Comparison of ENCODE assay signal across 24 mouse cellular contexts in genomic region chr12:33128702-33129101, GRCm38 (mm10). TPM values are rescaled to one million over a fixed set of nuclear protein-coding genes. Genes with fewer than 3 reads are reported as not detected.
DNase-seq lines count a peak whose midpoint lies in the region; ATAC-seq lines count a peak whose summit lies in the region.
"Had no signal": no experiment of that assay in that cellular context is flagged by ENCODE, and none has a peak within 500 bp of the region (broad histone marks: within the 10 kb centered on the region; RNA-seq: fewer than 3 reads in every experiment).

No protein-coding gene starts in this region.

- no peaks in the 10 kb centered on the region for H3K27me3 ChIP-seq in hindbrain, embryonic 14.5 days (ENCODE audit: control insufficient read depth, insufficient read depth, low read length)
- H3K27me3 ChIP-seq in hindbrain, embryonic 10.5 days (ENCODE audit: insufficient read depth, poor library complexity, severe bottlenecking) = no peaks in the 10 kb centered on the region
- H3K27me3 ChIP-seq in midbrain, embryonic 16.5 days (ENCODE audit: control insufficient read depth, insufficient read depth, low read depth, low read length) = no peaks in the 10 kb centered on the region
- H3K27me3 ChIP-seq in midbrain, embryonic 10.5 days (ENCODE audit: low read depth, poor library complexity, severe bottlenecking) = no peaks in the 10 kb centered on the region
- H3K27me3 ChIP-seq in forebrain, embryonic 14.5 days (replicated peaks; ENCODE audit: control insufficient read depth, insufficient read depth, low read length) = no peaks in the 10 kb centered on the region
- H3K27me3 ChIP-seq: heart, embryonic 13.5 days; intestine, embryonic 15.5 days; Patski had no signal

- H3K27ac ChIP-seq in hindbrain, embryonic 14.5 days = no peak overlapping the region; the same call in 1 of the 2 replicates
- no peak overlapping the region for H3K27ac ChIP-seq in hindbrain, embryonic 10.5 days
- H3K27ac ChIP-seq in midbrain, embryonic 16.5 days (ENCODE audit: low read length) = no peak overlapping the region
- no peak overlapping the region for H3K27ac ChIP-seq in midbrain, embryonic 10.5 days (replicated peaks)
- no peak overlapping the region for H3K27ac ChIP-seq in forebrain, embryonic 14.5 days (ENCODE audit: low read depth, low read length)
- H3K27ac ChIP-seq: heart, embryonic 13.5 days; intestine, embryonic 15.5 days; left cerebral cortex, adult 2 months had no signal

- no peak overlapping the region for H3K4me3 ChIP-seq in hindbrain, embryonic 14.5 days (replicated peaks; ENCODE audit: low read length)
- H3K4me3 ChIP-seq in hindbrain, embryonic 10.5 days = no peak overlapping the region
- no peak overlapping the region for H3K4me3 ChIP-seq in midbrain, embryonic 16.5 days (ENCODE audit: low read depth, low read length)
- no peak overlapping the region for H3K4me3 ChIP-seq in midbrain, embryonic 10.5 days
- no peak overlapping the region for H3K4me3 ChIP-seq in forebrain, embryonic 14.5 days (ENCODE audit: low read depth, low read length)
- H3K4me3 ChIP-seq: heart, embryonic 13.5 days; intestine, embryonic 15.5 days; left cerebral cortex, adult 2 months had no signal

- no peak overlapping the region for H3K4me2 ChIP-seq in hindbrain, embryonic 14.5 days (replicated peaks)
- no peak overlapping the region for H3K4me2 ChIP-seq in midbrain, embryonic 16.5 days (ENCODE audit: low read length)
- no peak overlapping the region for H3K4me2 ChIP-seq in forebrain, embryonic 14.5 days (ENCODE audit: low read length)
- H3K4me2 ChIP-seq: heart, embryonic 13.5 days; intestine, embryonic 15.5 days had no signal

- 0 out of 2 replicates have a peak, but pooled peaks have one; percentile 35 for ATAC-seq in hindbrain, embryonic 14.5 days (ENCODE audit: low FRiP score)
- peak; percentile 54 for ATAC-seq in midbrain, embryonic 16.5 days
- peak; percentile 47 for ATAC-seq in forebrain, embryonic 14.5 days
- ATAC-seq: liver, postnatal 0 days; Patski had no signal

- no peak overlapping the region for H3K9ac ChIP-seq in hindbrain, embryonic 14.5 days
- no peak overlapping the region for H3K9ac ChIP-seq in midbrain, embryonic 16.5 days (ENCODE audit: low read depth, low read length)
- no peak overlapping the region for H3K9ac ChIP-seq in forebrain, embryonic 14.5 days (ENCODE audit: low read length)
- H3K9ac ChIP-seq: heart, embryonic 13.5 days; intestine, embryonic 15.5 days; liver, postnatal 0 days had no signal

- H3K9me3 ChIP-seq in hindbrain, embryonic 14.5 days (ENCODE audit: control insufficient read depth, low read length) = no peaks in the 10 kb centered on the region
- no peaks in the 10 kb centered on the region for H3K9me3 ChIP-seq in hindbrain, embryonic 10.5 days
- H3K9me3 ChIP-seq in midbrain, embryonic 16.5 days (replicated peaks; ENCODE audit: control insufficient read depth, low read length, poor library complexity, severe bottlenecking) = no peaks in the 10 kb centered on the region
- no peaks in the 10 kb centered on the region for H3K9me3 ChIP-seq in midbrain, embryonic 10.5 days (replicated peaks)
- H3K9me3 ChIP-seq in forebrain, embryonic 14.5 days (replicated peaks; ENCODE audit: control insufficient read depth, low read length) = no peaks in the 10 kb centered on the region
- H3K9me3 ChIP-seq: heart, embryonic 13.5 days; intestine, embryonic 15.5 days had no signal

- 34% methylated on average over 7 of the region's 7 CpGs for WGBS in hindbrain, embryonic 14.5 days
- WGBS in hindbrain, embryonic 10.5 days = 54% methylated on average over 7 of the region's 7 CpGs
- WGBS in midbrain, embryonic 16.5 days = 41% methylated on average over 7 of the region's 7 CpGs
- 71% methylated on average over 7 of the region's 7 CpGs for WGBS in midbrain, embryonic 10.5 days
- WGBS in forebrain, embryonic 14.5 days = 21% methylated on average over 7 of the region's 7 CpGs

- H3K4me1 ChIP-seq in hindbrain, embryonic 14.5 days (replicated peaks; ENCODE audit: control insufficient read depth, insufficient read depth, low read length) = peaks cover 7% of the 10 kb centered on the region; the same call in 1 of the 2 replicates
- H3K4me1 ChIP-seq in hindbrain, embryonic 10.5 days (replicated peaks) = peaks cover 24% of the 10 kb centered on the region
- peaks cover 9% of the 10 kb centered on the region; the same call in 1 of the 2 replicates for H3K4me1 ChIP-seq in midbrain, embryonic 16.5 days (ENCODE audit: control insufficient read depth, insufficient read depth, low read length)
- H3K4me1 ChIP-seq in midbrain, embryonic 10.5 days = peaks cover 12% of the 10 kb centered on the region
- peaks cover 12% of the 10 kb centered on the region; the same call in 1 of the 2 replicates for H3K4me1 ChIP-seq in forebrain, embryonic 14.5 days (ENCODE audit: control insufficient read depth, insufficient read depth, low read length)
- H3K4me1 ChIP-seq: intestine, embryonic 15.5 days had no signal

- DNase-seq in hindbrain, embryonic 14.5 days (ENCODE audit: low spot score) = no peak
- no peak for DNase-seq in hindbrain, embryonic 10.5 days (ENCODE audit: low spot score)
- DNase-seq in midbrain, embryonic 10.5 days (ENCODE audit: low spot score) = no peak
- DNase-seq in forebrain, embryonic 14.5 days (ENCODE audit: low spot score) = peak; percentile 31
- no peak for DNase-seq in urinary bladder, adult 18-20 months (ENCODE audit: low spot score in 2 of 2)
- no peak for DNase-seq in adrenal gland, adult 18-20 months (ENCODE audit: low spot score in 2 of 2)
- DNase-seq: cerebellum, adult 11-12 months; cerebellum, postnatal 25 days; embryo, embryonic 11 days; heart, postnatal 36 days; left cerebral cortex, postnatal 4 days; liver, postnatal 0 days; lung, postnatal 14 days; right cerebral cortex, postnatal 4 days; thymus, adult 2 months had no signal

- no peaks in the 10 kb centered on the region for H3K36me3 ChIP-seq in hindbrain, embryonic 14.5 days (replicated peaks; ENCODE audit: control insufficient read depth, insufficient read depth)
- H3K36me3 ChIP-seq in hindbrain, embryonic 10.5 days = no peaks in the 10 kb centered on the region
- H3K36me3 ChIP-seq in midbrain, embryonic 16.5 days (ENCODE audit: control insufficient read depth, insufficient read depth, low read length) = no peaks in the 10 kb centered on the region
- H3K36me3 ChIP-seq in midbrain, embryonic 10.5 days = no peaks in the 10 kb centered on the region
- H3K36me3 ChIP-seq in forebrain, embryonic 14.5 days (ENCODE audit: control insufficient read depth, insufficient read depth, low read length) = no peaks in the 10 kb centered on the region
- H3K36me3 ChIP-seq: heart, embryonic 13.5 days; intestine, embryonic 15.5 days had no signal

RNA-seq across cellular contexts. Expression of gene Atxn7l1, which starts 18.8 kb away (rescaled TPM):
- polyA plus RNA-seq in hindbrain, embryonic 14.5 days (2014; fragmentation: Nextera tagmentation; extraction: Ambion mirVana) = 25.7 and 27.5 TPM in 2 replicates
- 11.2 and 12.7 TPM in 2 replicates for polyA plus RNA-seq in hindbrain, embryonic 10.5 days (2016; fragmentation: Nextera tagmentation; extraction: Ambion mirVana)
- 21.3 and 25.0 TPM in 2 replicates for polyA plus RNA-seq in midbrain, embryonic 16.5 days (2015; fragmentation: Nextera tagmentation; extraction: Ambion mirVana)
- polyA plus RNA-seq in midbrain, embryonic 10.5 days (2016; fragmentation: Nextera tagmentation; extraction: Ambion mirVana) = 10.0 and 10.6 TPM in 2 replicates
- polyA plus RNA-seq in forebrain, embryonic 14.5 days (2014; fragmentation: Nextera tagmentation; extraction: Ambion mirVana) = 18.1 and 20.0 TPM in 2 replicates
- total RNA-seq in adrenal gland, adult 18-20 months (2021) = 10 to 100 TPM; 25.4 to 26.8 TPM

RNA-seq across cellular contexts. Expression of gene Cdhr3, which starts 36.0 kb away (rescaled TPM):
- 0.32 and 0.61 TPM in 2 replicates for polyA plus RNA-seq in hindbrain, embryonic 14.5 days (2014; fragmentation: Nextera tagmentation; extraction: Ambion mirVana)
- polyA plus RNA-seq in hindbrain, embryonic 10.5 days (2016; fragmentation: Nextera tagmentation; extraction: Ambion mirVana) = 0.05 and 0.27 TPM in 2 replicates
- polyA plus RNA-seq in midbrain, embryonic 16.5 days (2015; fragmentation: Nextera tagmentation; extraction: Ambion mirVana) = 0.51 and 0.56 TPM in 2 replicates
- polyA plus RNA-seq in midbrain, embryonic 10.5 days (2016; fragmentation: Nextera tagmentation; extraction: Ambion mirVana) = not detected in 2 replicates
- 0.08 and 0.16 TPM in 2 replicates for polyA plus RNA-seq in forebrain, embryonic 14.5 days (2014; fragmentation: Nextera tagmentation; extraction: Ambion mirVana)
- not detected for total RNA-seq in adrenal gland, adult 18-20 months (2021)
- total RNA-seq: adrenal gland, postnatal 25 days; granulocyte monocyte progenitor cell, adult 5-6 weeks had no signal
- polyA plus RNA-seq: C2C12; intestine, embryonic 15.5 days; liver, postnatal 0 days; Patski; urinary bladder, adult 2 months had no signal
